Mouse (Mus musculus): ENCODE results near the gene Rffl. TPM values are rescaled to one million over a fixed set of nuclear protein-coding genes. Genes with fewer than 3 reads are reported as not detected.
A peak's percentile ranks its signal among the peaks of the same experiment; 100 is the strongest.

Rffl gene
- polyA plus RNA-seq, 1 experiment from 2014 or later = 12.0 TPM

GRCm38 (mm10) chr11:82891936-82892335, 20.9 kb upstream of the Rffl start, which contains the start of gene Fndc8:
Gene Fndc8, plus strand, starts transcription at chr11:82892124.
- H3K4me3 ChIP-seq = no peak within 1 kb of the TSS
- DNase-seq (ENCODE audit: low spot score) = no peak
- no peak within 1 kb of the TSS for H3K27ac ChIP-seq (replicated peaks)
- H3K36me3 ChIP-seq = peaks cover under 1% of the 10 kb centered on the region
- H3K9me3 ChIP-seq (replicated peaks) = no peaks in the 10 kb centered on the region
- H3K4me1 ChIP-seq = peaks cover 25% of the 10 kb centered on the region
- 66% methylated on average over 7 of the region's 7 CpGs for WGBS
- H3K27me3 ChIP-seq (ENCODE audit: low read depth, poor library complexity, severe bottlenecking) = peaks cover 11% of the 10 kb centered on the region

GRCm38 (mm10) chr11:82890342-82890762, 19.3 kb upstream of the Rffl start, which contains the start of gene Rad51d:
Gene Rad51d, minus strand, starts transcription at chr11:82890614.
- under 1% methylated on average over 26 of the region's 26 CpGs for WGBS
- peak within 1 kb of the TSS; percentile 87 for H3K27ac ChIP-seq (replicated peaks)
- peaks cover 11% of the 10 kb centered on the region for H3K27me3 ChIP-seq (ENCODE audit: low read depth, poor library complexity, severe bottlenecking)
- peak; percentile 93 for DNase-seq (ENCODE audit: low spot score)
- H3K9me3 ChIP-seq (replicated peaks) = no peaks in the 10 kb centered on the region
- H3K4me1 ChIP-seq = peaks cover 25% of the 10 kb centered on the region
- peak within 1 kb of the TSS; percentile 73 for H3K4me3 ChIP-seq
- no peaks in the 10 kb centered on the region for H3K36me3 ChIP-seq

- WGBS = 7% methylated on average over 31 of the region's 31 CpGs
- 0 out of 2 replicates have a peak, but pooled peaks cover 2% of the 10 kb centered on the region for H3K36me3 ChIP-seq
- H3K27me3 ChIP-seq (ENCODE audit: low read depth, poor library complexity, severe bottlenecking) = peaks cover 11% of the 10 kb centered on the region
- H3K4me1 ChIP-seq = peaks cover 25% of the 10 kb centered on the region
- DNase-seq (ENCODE audit: low spot score) = peak; percentile 44
- H3K4me3 ChIP-seq = peak overlapping the region; percentile 73
- no peaks in the 10 kb centered on the region for H3K9me3 ChIP-seq (replicated peaks)
- H3K27ac ChIP-seq (replicated peaks) = peak overlapping the region; percentile 87
Measured at GRCm38 (mm10) chr11:82889524-82890341, 18.7 kb upstream of the Rffl start.

DNA sequence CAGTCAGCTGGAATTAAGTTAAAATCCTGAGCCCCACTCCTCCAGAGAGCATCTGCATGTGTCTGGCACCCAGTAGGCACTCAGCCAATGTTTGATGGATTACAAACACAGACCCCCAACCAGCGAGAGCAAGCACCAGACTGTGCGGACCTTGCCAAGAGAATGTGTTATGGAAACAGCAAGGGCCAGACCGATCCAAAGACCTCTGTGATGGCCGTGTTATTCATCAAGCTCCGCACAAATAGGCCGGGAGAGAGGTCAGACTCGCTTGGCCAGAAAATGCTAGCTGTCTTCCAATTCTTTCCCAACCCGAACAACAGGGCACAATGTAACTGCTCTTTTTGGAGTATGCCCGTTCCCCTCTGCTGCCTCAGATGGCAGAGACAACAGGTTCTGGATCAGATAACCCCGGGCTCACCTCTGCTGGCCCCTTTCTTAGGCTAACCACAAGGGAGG, 17.5 kb upstream of the Rffl start:
- Histone ChIP-seq H3K27ac (replicated peaks) (no peak overlapping the region), H3K4me3 (peak overlapping the region; percentile 7; the same call in 1 of the 2 replicates), H3K36me3 (0 out of 2 replicates have a peak, but pooled peaks cover 2% of the 10 kb centered on the region), H3K4me1 (peaks cover 25% of the 10 kb centered on the region), H3K27me3 (ENCODE audit: low read depth, poor library complexity, severe bottlenecking) (peaks cover 11% of the 10 kb centered on the region), H3K9me3 (replicated peaks) (no peaks in the 10 kb centered on the region)
- WGBS = 79% methylated on average over 10 of the region's 10 CpGs
- no peak for DNase-seq (ENCODE audit: low spot score)

DNA sequence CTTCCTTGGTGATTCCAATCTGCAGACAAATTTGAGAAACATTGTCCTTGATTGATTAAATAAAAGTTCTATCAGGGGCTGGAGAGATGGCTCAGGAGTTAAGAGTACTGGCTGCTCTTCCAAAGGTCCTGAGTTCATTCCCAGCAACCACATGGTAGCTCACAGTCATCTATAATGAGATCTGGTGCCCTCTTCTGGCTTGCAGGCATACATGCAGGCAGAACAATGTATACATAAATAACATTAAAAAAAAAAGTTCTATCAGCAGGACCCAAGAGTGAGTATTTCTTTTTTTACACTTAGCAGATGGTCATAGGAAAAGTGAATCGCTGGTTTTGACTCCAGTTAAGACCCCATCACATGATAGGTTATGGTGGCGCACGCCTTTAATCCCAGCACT, 15.5 kb upstream of the Rffl start:
- no peak overlapping the region for H3K27ac ChIP-seq (replicated peaks)
- no peaks in the 10 kb centered on the region for H3K9me3 ChIP-seq (replicated peaks)
- peaks cover 15% of the 10 kb centered on the region for H3K36me3 ChIP-seq
- H3K4me1 ChIP-seq = peaks cover 25% of the 10 kb centered on the region
- H3K4me3 ChIP-seq = no peak overlapping the region
- 87% methylated on average over 3 of the region's 3 CpGs for WGBS
- no peak for DNase-seq (ENCODE audit: low spot score)
- H3K27me3 ChIP-seq (ENCODE audit: low read depth, poor library complexity, severe bottlenecking) = peaks cover 3% of the 10 kb centered on the region

DNA sequence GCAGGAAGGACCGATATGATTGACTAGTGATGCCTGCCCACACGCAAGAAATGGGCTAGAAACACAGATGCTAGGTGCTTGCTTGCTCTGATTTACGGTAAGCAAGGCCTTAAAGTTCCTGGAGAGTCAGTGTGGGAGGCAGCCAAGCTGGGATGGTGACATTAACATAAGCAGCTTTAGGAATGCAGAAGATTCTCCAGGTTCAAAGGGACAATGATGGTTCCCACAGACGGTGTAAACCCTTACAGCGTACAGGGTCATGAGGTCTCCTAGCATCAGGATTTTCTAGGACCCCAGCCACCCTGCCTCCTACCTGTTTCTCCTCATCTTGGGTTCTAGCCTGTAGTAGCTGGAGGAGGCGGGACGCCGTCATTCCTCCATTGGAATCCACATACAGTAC, 12.2 kb upstream of the Rffl start:
- no peak for DNase-seq (ENCODE audit: low spot score)
- Histone ChIP-seq H3K27ac (replicated peaks) (no peak overlapping the region), H3K4me3 (no peak overlapping the region), H3K27me3 (ENCODE audit: low read depth, poor library complexity, severe bottlenecking) (no peaks in the 10 kb centered on the region), H3K9me3 (replicated peaks) (no peaks in the 10 kb centered on the region), H3K4me1 (peaks cover 5% of the 10 kb centered on the region), H3K36me3 (peaks cover 33% of the 10 kb centered on the region)
- WGBS = 71% methylated on average over 8 of the region's 8 CpGs

- no peaks in the 10 kb centered on the region for H3K4me1 ChIP-seq
- peaks cover 31% of the 10 kb centered on the region for H3K36me3 ChIP-seq
- DNase-seq (ENCODE audit: low spot score) = no peak
- H3K4me3 ChIP-seq = no peak overlapping the region
- H3K9me3 ChIP-seq (replicated peaks) = no peaks in the 10 kb centered on the region
- no peaks in the 10 kb centered on the region for H3K27me3 ChIP-seq (ENCODE audit: low read depth, poor library complexity, severe bottlenecking)
- 91% methylated on average over 7 of the region's 7 CpGs for WGBS
- no peak overlapping the region for H3K27ac ChIP-seq (replicated peaks)
Measured at GRCm38 (mm10) chr11:82877726-82878344, 6.8 kb upstream of the Rffl start.

- Histone ChIP-seq H3K4me3 (no peak overlapping the region), H3K27ac (replicated peaks) (no peak overlapping the region), H3K36me3 (peaks cover 12% of the 10 kb centered on the region; the same call in 1 of the 2 replicates), H3K9me3 (replicated peaks) (no peaks in the 10 kb centered on the region), H3K27me3 (ENCODE audit: low read depth, poor library complexity, severe bottlenecking) (no peaks in the 10 kb centered on the region), H3K4me1 (peaks cover 3% of the 10 kb centered on the region)
- no peak for DNase-seq (ENCODE audit: low spot score)
- 88% methylated on average over 5 of the region's 5 CpGs for WGBS
Measured at GRCm38 (mm10) chr11:82875631-82876030, 4.6 kb upstream of the Rffl start.

DNA sequence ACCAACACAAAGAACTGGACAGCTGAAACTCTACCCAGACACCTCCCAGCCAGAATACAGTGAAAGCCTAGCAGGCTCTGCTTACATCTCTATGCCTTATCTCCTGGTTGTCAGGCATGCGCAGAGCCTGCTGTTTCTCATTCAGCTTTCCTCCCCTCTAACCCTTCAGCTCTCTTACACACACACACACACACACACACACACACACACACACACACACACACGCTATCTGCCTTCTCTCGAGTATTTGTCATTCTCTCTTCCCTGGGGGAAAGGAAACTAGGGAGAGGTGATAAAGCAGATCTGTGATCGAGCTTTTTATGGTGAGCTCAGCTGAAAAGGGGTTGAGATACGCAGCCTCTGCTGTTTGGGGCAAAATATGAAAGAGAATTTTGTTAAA, 3.9 kb upstream of the Rffl start:
- DNase-seq (ENCODE audit: low spot score) = no peak
- Histone ChIP-seq H3K4me1 (peaks cover 10% of the 10 kb centered on the region), H3K27me3 (ENCODE audit: low read depth, poor library complexity, severe bottlenecking) (0 out of 2 replicates have a peak, but pooled peaks cover 3% of the 10 kb centered on the region), H3K27ac (replicated peaks) (no peak overlapping the region), H3K4me3 (no peak overlapping the region), H3K9me3 (replicated peaks) (no peaks in the 10 kb centered on the region), H3K36me3 (peaks cover 12% of the 10 kb centered on the region; the same call in 1 of the 2 replicates)
- WGBS = 88% methylated on average over 5 of the region's 5 CpGs

GRCm38 (mm10) chr11:82870173-82871030, 608 bp downstream of the Rffl start:
- H3K36me3 ChIP-seq = no peaks in the 10 kb centered on the region
- DNase-seq (ENCODE audit: low spot score) = peak; percentile 55
- no peaks in the 10 kb centered on the region for H3K9me3 ChIP-seq (replicated peaks)
- peak overlapping the region; percentile 87 for H3K27ac ChIP-seq (replicated peaks)
- 0 out of 2 replicates have a peak, but pooled peaks cover 6% of the 10 kb centered on the region for H3K27me3 ChIP-seq (ENCODE audit: low read depth, poor library complexity, severe bottlenecking)
- 5% methylated on average over 36 of the region's 36 CpGs for WGBS
- H3K4me1 ChIP-seq = peaks cover 16% of the 10 kb centered on the region
- H3K4me3 ChIP-seq = peak overlapping the region; percentile 87

GRCm38 (mm10) chr11:82869506-82870172, 1.4 kb downstream of the Rffl start:
- no peak for DNase-seq (ENCODE audit: low spot score)

DNA sequence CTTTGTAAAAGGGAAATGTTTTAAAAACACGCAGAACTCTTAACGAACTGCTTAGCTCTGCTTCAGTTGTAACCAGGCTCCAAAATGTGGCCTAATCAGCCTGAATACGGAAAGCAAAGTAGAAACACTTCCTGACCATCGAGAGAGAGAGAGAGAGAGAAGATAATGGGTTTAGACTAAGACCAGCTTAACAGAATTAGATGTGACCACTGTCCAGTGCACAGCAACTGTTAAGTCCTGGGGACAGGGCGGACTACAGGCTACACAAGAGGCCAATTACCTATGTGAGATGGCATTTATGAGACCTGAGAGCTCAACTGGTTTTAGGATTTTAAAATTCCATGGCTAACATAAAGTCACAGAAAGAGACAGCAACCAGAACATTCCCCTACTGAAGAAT, 3.1 kb downstream of the Rffl start:
- no peaks in the 10 kb centered on the region for H3K9me3 ChIP-seq (replicated peaks)
- H3K4me3 ChIP-seq = no peak overlapping the region
- no peak for DNase-seq (ENCODE audit: low spot score)
- WGBS = 71% methylated on average over 5 of the region's 5 CpGs
- no peaks in the 10 kb centered on the region for H3K36me3 ChIP-seq
- H3K4me1 ChIP-seq = peaks cover 19% of the 10 kb centered on the region
- H3K27ac ChIP-seq (replicated peaks) = no peak overlapping the region
- 0 out of 2 replicates have a peak, but pooled peaks cover 6% of the 10 kb centered on the region for H3K27me3 ChIP-seq (ENCODE audit: low read depth, poor library complexity, severe bottlenecking)

More at GRCm38 (mm10) chr11:82869506-82870172, 1.4 kb downstream of the Rffl start:
- H3K4me1 ChIP-seq = peaks cover 16% of the 10 kb centered on the region
- no peak overlapping the region for H3K27ac ChIP-seq (replicated peaks)
- peak overlapping the region; percentile 87 for H3K4me3 ChIP-seq
- no peaks in the 10 kb centered on the region for H3K36me3 ChIP-seq
- H3K9me3 ChIP-seq (replicated peaks) = no peaks in the 10 kb centered on the region
- H3K27me3 ChIP-seq (ENCODE audit: low read depth, poor library complexity, severe bottlenecking) = 0 out of 2 replicates have a peak, but pooled peaks cover 6% of the 10 kb centered on the region
- WGBS = 77% methylated on average over 9 of the region's 9 CpGs

Data from midbrain, embryonic 10.5 days (tissue).